Mouse (Mus musculus) limb, embryonic 11.5 days (tissue): ENCODE data around the gene Ptprg. TPM values are rescaled to one million over a fixed set of nuclear protein-coding genes. Genes with fewer than 3 reads are reported as not detected.

Experiments
- ATAC-seq: fragments of 200-750 bp; cut with Nextera tagmentation; 2 replicates; pipeline ENCODE4 v1.8.0; 2017; ENCODE audit warnings: low read depth; ENCODE audit not compliant: insufficient number of reproducible peaks, low FRiP score, low TSS enrichment
- DNase-seq: peaks from one replicate; pipeline ENCODE4 v3.0.0-alpha.2; 2015; ENCODE audit warnings: low spot score
- H3K27ac ChIP-seq: fragments of 300-500 bp; sonication (generic); replicated peaks from 2 replicates; pipeline ENCODE4 v1.5.1; 2014; ENCODE audit warnings: low read depth, mild to moderate bottlenecking, low read length
- H3K27me3 ChIP-seq: fragments of 300-500 bp; sonication (generic); 2 replicates; pipeline ENCODE4 v1.6.1; 2014; ENCODE audit warnings: mild to moderate bottlenecking, low read length, mixed read lengths; ENCODE audit not compliant: control insufficient read depth, insufficient read depth
- H3K36me3 ChIP-seq: fragments of 300-500 bp; sonication (generic); 2 replicates; pipeline ENCODE4 v1.6.1; 2014; ENCODE audit warnings: mild to moderate bottlenecking, low read length, moderate library complexity, mixed read lengths; ENCODE audit not compliant: control insufficient read depth, insufficient read depth
- H3K4me1 ChIP-seq: fragments of 300-500 bp; sonication (generic); 2 replicates; pipeline ENCODE4 v1.6.1; 2014; ENCODE audit warnings: low read length, mixed read lengths; ENCODE audit not compliant: control insufficient read depth, insufficient read depth
- H3K4me2 ChIP-seq: fragments of 300-500 bp; sonication (generic); 2 replicates; pipeline ENCODE4 v1.6.1; 2014; ENCODE audit warnings: low read depth, mild to moderate bottlenecking, moderate library complexity; ENCODE audit not compliant: severe bottlenecking
- H3K4me3 ChIP-seq: fragments of 300-500 bp; sonication (generic); 2 replicates; pipeline ENCODE4 v1.5.1; 2014; ENCODE audit warnings: low read depth, low read length
- H3K9ac ChIP-seq: fragments of 300-500 bp; sonication (generic); 2 replicates; pipeline ENCODE4 v1.6.1; 2014; ENCODE audit warnings: mild to moderate bottlenecking, low read length
- H3K9me3 ChIP-seq: fragments of 300-500 bp; sonication (generic); 2 replicates; pipeline ENCODE4 v1.6.1; 2016; ENCODE audit warnings: low read length; ENCODE audit not compliant: control insufficient read depth
- WGBS: fragments of 180-500 bp; shearing (Covaris S2); extraction: QIAGEN DNeasy Blood & Tissue Kit; methylation state at CpG from one replicate; pipeline ENCODE4 v1.1.7; 2014; 5-methylcytosine and 5-hydroxymethylcytosine counted together
- polyA plus RNA-seq: library from polyadenylated mRNA; unstranded; fragments of >200 nt; fragmentation: Nextera tagmentation; extraction: Ambion mirVana; gene quantifications from 2 replicates; pipeline ENCODE4 v1.2.1, GENCODE M21; 2014

The Ptprg gene
- polyA plus RNA-seq, 1 experiment from 2014 or later: 33.8 TPM

- Histone ChIP-seq H3K9ac (no peak overlapping the region), H3K4me1 (peaks cover 13% of the 10 kb centered on the region; the same call in 1 of the 2 replicates), H3K4me2 (no peak overlapping the region), H3K4me3 (no peak overlapping the region), H3K27me3 (no peaks in the 10 kb centered on the region), H3K9me3 (no peaks in the 10 kb centered on the region), H3K36me3 (no peaks in the 10 kb centered on the region), H3K27ac (no peak overlapping the region)
- ATAC-seq (no peak), DNase-seq (no peak)
- 60% methylated on average over 8 of the region's 8 CpGs for WGBS
These were observed 7.4 kb downstream of the Ptprg start for GRCm38 (mm10) chr14:11560641-11561232.

GRCm38 (mm10) chr14:11561397-11561796 lies 8.1 kb downstream of the Ptprg start:
- no peak for ATAC-seq
- Histone ChIP-seq H3K4me3 (no peak overlapping the region), H3K27ac (no peak overlapping the region), H3K4me1 (peaks cover 9% of the 10 kb centered on the region; the same call in 1 of the 2 replicates), H3K36me3 (no peaks in the 10 kb centered on the region), H3K9ac (no peak overlapping the region), H3K9me3 (no peaks in the 10 kb centered on the region), H3K27me3 (no peaks in the 10 kb centered on the region), H3K4me2 (no peak overlapping the region)
- DNase-seq: no peak
- 90% methylated on average over 4 of the region's 4 CpGs for WGBS

- no peak overlapping the region for H3K4me3 ChIP-seq
- H3K4me1 ChIP-seq: peaks cover 2% of the 10 kb centered on the region; the same call in 1 of the 2 replicates
- H3K9me3 ChIP-seq: no peaks in the 10 kb centered on the region
- H3K27ac ChIP-seq: no peak overlapping the region
- no peak overlapping the region for H3K4me2 ChIP-seq
- no peak overlapping the region for H3K9ac ChIP-seq
- WGBS: 91% methylated on average over 2 of the region's 2 CpGs
- H3K27me3 ChIP-seq: no peaks in the 10 kb centered on the region
- ATAC-seq (no peak), DNase-seq (no peak)
- H3K36me3 ChIP-seq: no peaks in the 10 kb centered on the region
These were observed 9.5 kb downstream of the Ptprg start for GRCm38 (mm10) chr14:11562870-11563269.

GRCm38 (mm10) chr14:11563656-11564055 lies 10.3 kb downstream of the Ptprg start:
- Histone ChIP-seq H3K9ac (no peak overlapping the region), H3K4me3 (no peak overlapping the region), H3K4me1 (peaks cover 2% of the 10 kb centered on the region; the same call in 1 of the 2 replicates), H3K27ac (no peak overlapping the region), H3K36me3 (no peaks in the 10 kb centered on the region), H3K9me3 (no peaks in the 10 kb centered on the region), H3K27me3 (no peaks in the 10 kb centered on the region), H3K4me2 (no peak overlapping the region)
- 93% methylated on average over 5 of the region's 5 CpGs for WGBS
- ATAC-seq (no peak), DNase-seq (no peak)

GRCm38 (mm10) chr14:11564456-11564855 lies 11.1 kb downstream of the Ptprg start:
- peaks cover 2% of the 10 kb centered on the region; the same call in 1 of the 2 replicates for H3K4me1 ChIP-seq
- no peaks in the 10 kb centered on the region for H3K36me3 ChIP-seq
- H3K4me2 ChIP-seq: no peak overlapping the region
- no peaks in the 10 kb centered on the region for H3K9me3 ChIP-seq
- no peak overlapping the region for H3K9ac ChIP-seq
- ATAC-seq: no peak
- WGBS: 65% methylated on average over 3 of the region's 3 CpGs
- no peak overlapping the region for H3K4me3 ChIP-seq
- no peak overlapping the region for H3K27ac ChIP-seq
- H3K27me3 ChIP-seq: no peaks in the 10 kb centered on the region
- no peak for DNase-seq

GRCm38 (mm10) chr14:11565283-11565682 lies 12.0 kb downstream of the Ptprg start:
- Histone ChIP-seq H3K9ac (no peak overlapping the region), H3K27me3 (no peaks in the 10 kb centered on the region), H3K4me2 (no peak overlapping the region), H3K4me3 (no peak overlapping the region), H3K27ac (no peak overlapping the region), H3K36me3 (no peaks in the 10 kb centered on the region), H3K9me3 (no peaks in the 10 kb centered on the region), H3K4me1 (peaks cover 2% of the 10 kb centered on the region; the same call in 1 of the 2 replicates)
- WGBS: 100% methylated on average over 3 of the region's 3 CpGs
- no peak for ATAC-seq
- DNase-seq: no peak

DNA sequence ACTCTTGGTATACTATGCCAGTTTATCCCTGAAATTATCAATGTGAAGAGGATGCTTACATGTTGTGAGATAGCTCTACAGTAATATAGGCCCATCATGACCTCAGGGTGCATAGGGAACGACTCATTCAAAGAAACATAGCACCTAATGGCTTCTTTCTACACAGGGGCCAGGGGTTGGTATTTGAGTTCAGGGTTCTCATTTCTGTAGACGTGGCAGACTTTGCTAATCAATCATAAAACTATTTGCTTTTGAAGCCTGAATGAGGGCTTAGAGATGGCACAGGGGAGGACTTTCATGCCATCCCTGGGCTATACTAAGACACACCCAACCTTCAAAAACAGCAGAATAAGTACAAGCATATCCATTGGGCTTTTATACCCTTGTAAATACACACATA lies 16.4 kb downstream of the Ptprg start:
- ATAC-seq (no peak), DNase-seq (no peak)
- Histone ChIP-seq H3K4me3 (no peak overlapping the region), H3K4me1 (peaks cover 11% of the 10 kb centered on the region), H3K27ac (no peak overlapping the region), H3K9me3 (no peaks in the 10 kb centered on the region), H3K4me2 (no peak overlapping the region), H3K36me3 (no peaks in the 10 kb centered on the region), H3K9ac (no peak overlapping the region), H3K27me3 (no peaks in the 10 kb centered on the region)
- WGBS: 62% methylated on average over 2 of the region's 2 CpGs

GRCm38 (mm10) chr14:11571766-11572394 lies 18.5 kb downstream of the Ptprg start:
- 55% methylated on average over 11 of the region's 11 CpGs for WGBS
- no peak for DNase-seq

More at GRCm38 (mm10) chr14:11571766-11572394, 18.5 kb downstream of the Ptprg start:
- H3K36me3 ChIP-seq: no peaks in the 10 kb centered on the region
- no peak overlapping the region for H3K27ac ChIP-seq
- H3K4me3 ChIP-seq: no peak overlapping the region
- no peak for ATAC-seq
- no peaks in the 10 kb centered on the region for H3K27me3 ChIP-seq
- H3K4me2 ChIP-seq: no peak overlapping the region
- no peaks in the 10 kb centered on the region for H3K9me3 ChIP-seq
- H3K9ac ChIP-seq: no peak overlapping the region
- H3K4me1 ChIP-seq: peaks cover 11% of the 10 kb centered on the region
